In genomic region chr15:41973263-41973662, GRCm38 (mm10) we compare ENCODE assay signal across 9 mouse cellular contexts.
DNase-seq lines count a peak whose midpoint lies in the region; ATAC-seq and TF ChIP-seq lines count a peak whose summit lies in the region.
"Had no signal": no experiment of that assay in that cellular context is flagged by ENCODE, and none has a peak within 500 bp of the region (broad histone marks: within the 10 kb centered on the region; RNA-seq: fewer than 3 reads in every experiment).

No protein-coding gene starts in this region.

- no peaks in the 10 kb centered on the region for H3K9me3 ChIP-seq in MEL (replicated peaks; ENCODE audit: insufficient read depth, low read length)
- no peaks in the 10 kb centered on the region for H3K9me3 ChIP-seq in forebrain, embryonic 13.5 days (replicated peaks)
- H3K9me3 ChIP-seq in hindbrain, embryonic 10.5 days, result no peaks in the 10 kb centered on the region
- H3K9me3 ChIP-seq: liver, embryonic 15.5 days had no signal

- DNase-seq in MEL (ENCODE audit: low read depth, low spot score), result peak; percentile 91
- DNase-seq in c-Kit-positive CD71-positive TER-119-positive erythroid progenitor cells, embryonic 14.5 days (ENCODE audit: low spot score), result peak; percentile 50
- peak; percentile 84 for DNase-seq in hindbrain, embryonic 10.5 days (ENCODE audit: low spot score)
- peak; percentile 84 to 93 for DNase-seq in layer of hippocampus, adult 8-10 months (ENCODE audit: low spot score in 2 of 2)
- peak; percentile 92 for DNase-seq in lung, postnatal 14 days
- DNase-seq in retina, adult 2 months (ENCODE audit: low read depth, low spot score), result peak; percentile 32
- DNase-seq in thymus, postnatal 25 days, result peak; percentile 85

- no peak overlapping the region for H3K4me3 ChIP-seq in MEL (ENCODE audit: control insufficient read depth in 1 of 2, insufficient read depth in 1 of 2, low read depth in 2 of 2, low read length in 2 of 2)
- no peak overlapping the region for H3K4me3 ChIP-seq in forebrain, embryonic 13.5 days
- no peak overlapping the region for H3K4me3 ChIP-seq in hindbrain, embryonic 10.5 days
- H3K4me3 ChIP-seq: liver, embryonic 15.5 days had no signal

- H3K79me2 ChIP-seq in MEL (ENCODE audit: control insufficient read depth, insufficient read depth, low read length, poor library complexity), result no peaks in the 10 kb centered on the region

- H3K4me2 ChIP-seq in forebrain, embryonic 13.5 days, result no peak overlapping the region
- H3K4me2 ChIP-seq: liver, embryonic 15.5 days had no signal

- H3K4me1 ChIP-seq in MEL (ENCODE audit: control insufficient read depth in 1 of 2, insufficient read depth in 2 of 2, low read length in 2 of 2), result no peaks in the 10 kb centered on the region
- H3K4me1 ChIP-seq in forebrain, embryonic 13.5 days, result no peaks in the 10 kb centered on the region
- no peaks in the 10 kb centered on the region for H3K4me1 ChIP-seq in hindbrain, embryonic 10.5 days (replicated peaks)
- H3K4me1 ChIP-seq: liver, embryonic 15.5 days had no signal

- H3K36me3 ChIP-seq in MEL (ENCODE audit: control insufficient read depth in 1 of 2, insufficient read depth in 2 of 2, low read length in 2 of 2), result no peaks in the 10 kb centered on the region
- no peaks in the 10 kb centered on the region for H3K36me3 ChIP-seq in forebrain, embryonic 13.5 days (ENCODE audit: poor library complexity, severe bottlenecking)
- H3K36me3 ChIP-seq in hindbrain, embryonic 10.5 days, result no peaks in the 10 kb centered on the region
- H3K36me3 ChIP-seq: liver, embryonic 15.5 days had no signal

- H3K27me3 ChIP-seq in MEL (ENCODE audit: control insufficient read depth in 1 of 2, insufficient read depth in 2 of 2, low read length in 2 of 2), result no peaks in the 10 kb centered on the region
- H3K27me3 ChIP-seq in forebrain, embryonic 13.5 days, result no peaks in the 10 kb centered on the region
- H3K27me3 ChIP-seq in hindbrain, embryonic 10.5 days (ENCODE audit: insufficient read depth, poor library complexity, severe bottlenecking), result no peaks in the 10 kb centered on the region
- H3K27me3 ChIP-seq: liver, embryonic 15.5 days had no signal

- peak; percentile 87 for ATAC-seq in forebrain, embryonic 13.5 days

- TF ChIP-seq CTCF in MEL (IDR thresholded peaks at IDR 0.05 in 2 of 3, conservative IDR thresholded peaks at IDR 0.05 in 1 of 3; ENCODE audit: control insufficient read depth in 1 of 3, insufficient read depth in 1 of 3, low read depth in 2 of 3, low read length in 3 of 3, poor library complexity in 1 of 3, severe bottlenecking in 1 of 3), result peak; percentile 75 to 88 (median 82)

- TF ChIP-seq RAD21 in MEL (IDR thresholded peaks at IDR 0.05; ENCODE audit: low read depth, low read length), result peak; percentile 83

- H3K9ac ChIP-seq in MEL (ENCODE audit: control insufficient read depth, low read depth, low read length, poor library complexity, severe bottlenecking), result no peak overlapping the region
- no peak overlapping the region for H3K9ac ChIP-seq in forebrain, embryonic 13.5 days
- H3K9ac ChIP-seq: liver, embryonic 15.5 days had no signal

- 2% methylated on average over 8 of the region's 8 CpGs for WGBS in forebrain, embryonic 13.5 days
- 7% methylated on average over 8 of the region's 8 CpGs for WGBS in hindbrain, embryonic 10.5 days

- no peak for TF ChIP-seq EP300 in MEL (IDR thresholded peaks at IDR 0.05; ENCODE audit: low read depth in 1 of 2, low read length in 2 of 2)

- no peak for TF ChIP-seq POLR2A in MEL (IDR thresholded peaks at IDR 0.05; ENCODE audit: control insufficient read depth in 1 of 2, insufficient read depth in 1 of 2, low read depth in 1 of 2, low read length in 2 of 2, poor library complexity in 1 of 2)

- no peak overlapping the region for H3K27ac ChIP-seq in MEL (ENCODE audit: control insufficient read depth, low read depth, low read length)
- H3K27ac ChIP-seq in forebrain, embryonic 13.5 days, result no peak overlapping the region
- no peak overlapping the region for H3K27ac ChIP-seq in hindbrain, embryonic 10.5 days
- H3K27ac ChIP-seq: liver, embryonic 15.5 days had no signal

TF ChIP-seq in MEL, 35 proteins besides CTCF, POLR2A, EP300 and RAD21:
- TF ChIP-seq SMC3 (IDR thresholded peaks at IDR 0.05; ENCODE audit: low read depth, low read length), result peak; percentile 94
- peak; percentile 91 for TF ChIP-seq ZC3H11A (IDR thresholded peaks at IDR 0.05; ENCODE audit: low read depth, low read length)
- no peak for TF ChIP-seq POLR2AphosphoS2 (IDR thresholded peaks at IDR 0.05; ENCODE audit: low read length)
- no peak for TF ChIP-seq MAZ (IDR thresholded peaks at IDR 0.05; ENCODE audit: low read depth, low read length)
- TF ChIP-seq ZKSCAN1 (IDR thresholded peaks at IDR 0.05; ENCODE audit: low read depth, low read length), result no peak

Comparison
In these comparisons a context has a peak if more than half of its experiments do, and no peak if none do; other contexts are left out.
1. DNase-seq: peak in every context shown above with its lines; median percentile 92 in lung, postnatal 14 days; 91 in MEL; 88 in layer of hippocampus, adult 8-10 months; 85 in thymus, postnatal 25 days; 84 in hindbrain, embryonic 10.5 days; 50 in c-Kit-positive CD71-positive TER-119-positive erythroid progenitor cells, embryonic 14.5 days; 32 in retina, adult 2 months.